Mouse (Mus musculus): ENCODE measurements at regions not wholly inside any gene's neighbourhood (a gene's known extent, or its start where the extent isn't known, plus 50 kb on each side); places are given as distances from the start of the nearest gene placed in this dataset.

- H3K4me1 ChIP-seq (replicated peaks; ENCODE audit: control insufficient read depth, insufficient read depth, low read length) = peaks cover 56% of the 10 kb centered on the region
- peak overlapping the region; percentile 54 for H3K4me3 ChIP-seq (ENCODE audit: control insufficient read depth, insufficient read depth, low read length)
- TF ChIP-seq CTCF (IDR thresholded peaks at IDR 0.05; ENCODE audit: borderline replicate concordance, control insufficient read depth, extremely low read depth, insufficient read depth, low read length, poor library complexity) = no peak
- TF ChIP-seq POLR2A (IDR thresholded peaks at IDR 0.05; ENCODE audit: control insufficient read depth, extremely low read depth, insufficient read depth, low read length, poor library complexity) = no peak
- H3K27me3 ChIP-seq (ENCODE audit: control insufficient read depth, insufficient read depth, low read length) = no peaks in the 10 kb centered on the region
- DNase-seq = peak; percentile 35
- no peaks in the 10 kb centered on the region for H3K36me3 ChIP-seq (ENCODE audit: control insufficient read depth, insufficient read depth, low read length)
- H3K27ac ChIP-seq (ENCODE audit: control insufficient read depth, insufficient read depth, low read length) = peak overlapping the region; percentile 63
- WGBS = 19% methylated on average over 16 of the region's 16 CpGs
Observed at GRCm38 (mm10) chr2:30658844-30659555, 64.2 kb downstream of the Cstad start.
